8 mouse cellular contexts compared by ENCODE assay signal in the genomic region with DNA sequence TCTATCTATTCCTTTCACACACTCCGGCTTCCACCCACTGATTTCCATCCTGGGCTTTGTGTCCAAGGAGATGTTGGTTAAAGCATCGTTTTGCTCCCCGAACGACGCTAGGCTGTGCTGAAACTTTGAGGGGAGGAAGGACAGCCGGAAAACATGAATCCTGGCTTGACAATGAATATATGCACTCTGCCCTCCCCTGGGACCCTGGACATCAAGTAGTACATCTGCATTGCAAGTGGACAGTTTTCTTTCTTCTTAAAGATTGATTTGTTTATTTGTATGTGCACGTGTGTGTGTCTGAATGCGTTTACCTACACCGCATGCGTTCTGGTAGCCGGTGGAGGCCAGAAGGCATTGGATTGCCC. TPM values are rescaled to one million over a fixed set of nuclear protein-coding genes. Genes with fewer than 3 reads are reported as not detected.
DNase-seq lines count a peak whose midpoint lies in the region; ATAC-seq lines count a peak whose summit lies in the region.

No protein-coding gene starts in this region.

- H3K27ac ChIP-seq in kidney, embryonic 16.5 days (ENCODE audit: low read length), result peak overlapping the region; percentile 85
- peak overlapping the region; percentile 86 for H3K27ac ChIP-seq in embryonic facial prominence, embryonic 12.5 days
- peak overlapping the region; percentile 89 for H3K27ac ChIP-seq in hindbrain, embryonic 12.5 days
- H3K27ac ChIP-seq in midbrain, embryonic 12.5 days (replicated peaks), result peak overlapping the region; percentile 76; the same call in 1 of the 2 replicates

- H3K9ac ChIP-seq in kidney, embryonic 16.5 days (replicated peaks; ENCODE audit: low read length), result no peak overlapping the region
- H3K9ac ChIP-seq in embryonic facial prominence, embryonic 12.5 days, result no peak overlapping the region
- H3K9ac ChIP-seq in hindbrain, embryonic 12.5 days, result no peak overlapping the region
- no peak overlapping the region for H3K9ac ChIP-seq in midbrain, embryonic 12.5 days (replicated peaks)

- ATAC-seq in kidney, embryonic 16.5 days (ENCODE audit: low FRiP score, low TSS enrichment), result no peak
- ATAC-seq in embryonic facial prominence, embryonic 12.5 days (ENCODE audit: insufficient number of reproducible peaks, insufficient read depth, low FRiP score, low TSS enrichment), result no peak
- ATAC-seq in hindbrain, embryonic 12.5 days (ENCODE audit: low FRiP score), result no peak
- no peak for ATAC-seq in midbrain, embryonic 12.5 days (ENCODE audit: low FRiP score, low read depth)

- H3K4me3 ChIP-seq in kidney, embryonic 16.5 days (ENCODE audit: low read length), result no peak overlapping the region
- no peak overlapping the region for H3K4me3 ChIP-seq in embryonic facial prominence, embryonic 12.5 days
- no peak overlapping the region for H3K4me3 ChIP-seq in hindbrain, embryonic 12.5 days
- H3K4me3 ChIP-seq in midbrain, embryonic 12.5 days, result no peak overlapping the region

- 65% methylated on average over 11 of the region's 11 CpGs for WGBS in kidney, embryonic 16.5 days
- WGBS in embryonic facial prominence, embryonic 12.5 days, result 81% methylated on average over 11 of the region's 11 CpGs
- WGBS in hindbrain, embryonic 12.5 days, result 76% methylated on average over 11 of the region's 11 CpGs
- WGBS in midbrain, embryonic 12.5 days, result 88% methylated on average over 11 of the region's 11 CpGs

- no peaks in the 10 kb centered on the region for H3K9me3 ChIP-seq in kidney, embryonic 16.5 days (ENCODE audit: low read length)
- H3K9me3 ChIP-seq in embryonic facial prominence, embryonic 12.5 days, result no peaks in the 10 kb centered on the region
- H3K9me3 ChIP-seq in hindbrain, embryonic 12.5 days (replicated peaks), result no peaks in the 10 kb centered on the region
- H3K9me3 ChIP-seq in midbrain, embryonic 12.5 days, result no peaks in the 10 kb centered on the region

- no peak overlapping the region for H3K4me2 ChIP-seq in kidney, embryonic 16.5 days (replicated peaks; ENCODE audit: low read depth, low read length)
- no peak overlapping the region for H3K4me2 ChIP-seq in embryonic facial prominence, embryonic 12.5 days (replicated peaks)
- H3K4me2 ChIP-seq in hindbrain, embryonic 12.5 days (replicated peaks), result no peak overlapping the region
- no peak overlapping the region for H3K4me2 ChIP-seq in midbrain, embryonic 12.5 days (replicated peaks)

- H3K27me3 ChIP-seq in kidney, embryonic 16.5 days (ENCODE audit: insufficient read depth, low read length), result no peaks in the 10 kb centered on the region
- H3K27me3 ChIP-seq in embryonic facial prominence, embryonic 12.5 days, result no peaks in the 10 kb centered on the region
- no peaks in the 10 kb centered on the region for H3K27me3 ChIP-seq in hindbrain, embryonic 12.5 days
- H3K27me3 ChIP-seq in midbrain, embryonic 12.5 days, result no peaks in the 10 kb centered on the region

- H3K36me3 ChIP-seq in kidney, embryonic 16.5 days (ENCODE audit: insufficient read depth, low read length), result no peaks in the 10 kb centered on the region
- no peaks in the 10 kb centered on the region for H3K36me3 ChIP-seq in embryonic facial prominence, embryonic 12.5 days
- H3K36me3 ChIP-seq in hindbrain, embryonic 12.5 days, result no peaks in the 10 kb centered on the region
- no peaks in the 10 kb centered on the region for H3K36me3 ChIP-seq in midbrain, embryonic 12.5 days

- no peak for DNase-seq in kidney, adult 9 months
- no peak for DNase-seq in retina, embryonic 14.5 days (ENCODE audit: low spot score)
- no peak for DNase-seq in frontal cortex, postnatal 36 days (ENCODE audit: low spot score in 2 of 2)
- DNase-seq in frontal cortex, postnatal 14 days (ENCODE audit: low spot score in 2 of 2), result no peak

- peaks cover 44% of the 10 kb centered on the region for H3K4me1 ChIP-seq in kidney, embryonic 16.5 days (ENCODE audit: insufficient read depth, low read length)
- H3K4me1 ChIP-seq in embryonic facial prominence, embryonic 12.5 days, result peaks cover 43% of the 10 kb centered on the region
- H3K4me1 ChIP-seq in hindbrain, embryonic 12.5 days, result peaks cover 25% of the 10 kb centered on the region
- H3K4me1 ChIP-seq in midbrain, embryonic 12.5 days, result peaks cover 17% of the 10 kb centered on the region

RNA-seq across cellular contexts. Expression of a gene that starts 45.1 kb away (rescaled TPM):
- polyA plus RNA-seq in kidney, embryonic 16.5 days (2015; fragmentation: Nextera tagmentation; extraction: Ambion mirVana), result 84.8 and 94.7 TPM in 2 replicates
- polyA plus RNA-seq in embryonic facial prominence, embryonic 12.5 days (2016; fragmentation: Nextera tagmentation; extraction: Ambion mirVana), result 76.8 and 78.3 TPM in 2 replicates
- polyA plus RNA-seq in hindbrain, embryonic 12.5 days (2016; fragmentation: Nextera tagmentation; extraction: Ambion mirVana), result 42.8 and 49.1 TPM in 2 replicates
- 35.7 and 40.4 TPM in 2 replicates for polyA plus RNA-seq in midbrain, embryonic 12.5 days (2016; fragmentation: Nextera tagmentation; extraction: Ambion mirVana)
